Mouse (Mus musculus) small intestine, adult 2 months (tissue): ENCODE results near the gene Nfib.

ENCODE experiments used
- CTCF ChIP-seq: fragments of 200-500 bp; IDR thresholded peaks from 2 replicates; pipeline ENCODE4 v1.5.1; 2012; ENCODE audit warnings: low read depth, mild to moderate bottlenecking, control low read depth, inconsistent platforms, low read length, moderate library complexity, mixed read lengths; ENCODE audit not compliant: insufficient replicate concordance, insufficient read length; ENCODE audit errors: extremely low read depth
- POLR2A ChIP-seq: fragments of 200-500 bp; IDR thresholded peaks from 2 replicates; pipeline ENCODE4 v1.6.1; 2012; ENCODE audit warnings: low read depth, mild to moderate bottlenecking, control low read depth, inconsistent platforms, low read length, moderate library complexity

DNA sequence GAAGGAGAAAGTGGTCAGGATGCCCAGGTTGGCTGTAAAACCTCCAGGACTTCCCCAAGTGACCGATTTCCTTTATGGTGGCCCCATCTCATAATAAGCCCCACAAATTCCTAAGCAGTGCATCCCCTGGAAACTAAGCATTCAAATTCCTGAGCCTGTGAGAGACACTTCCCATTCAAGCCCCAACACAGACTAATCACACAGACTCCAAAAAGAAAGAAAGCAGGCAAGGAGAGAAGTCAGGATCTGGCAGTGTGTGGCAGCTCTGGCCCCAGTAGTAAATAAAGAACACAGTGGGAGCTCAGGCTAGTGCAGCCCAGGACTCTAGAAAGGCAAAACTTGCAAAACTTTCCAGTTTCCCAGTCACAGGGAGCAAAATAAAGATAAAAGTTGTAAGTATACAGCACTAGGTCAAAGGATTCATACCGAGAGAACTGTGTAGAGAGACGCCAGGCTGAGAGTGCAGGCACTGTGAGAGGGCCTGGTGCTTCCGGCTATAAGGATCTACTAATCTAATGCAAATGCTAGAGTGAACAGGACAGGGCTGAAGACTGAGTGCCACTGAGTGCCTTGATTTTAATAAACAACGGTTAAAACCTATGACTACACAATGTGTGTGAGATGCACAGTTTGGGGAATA, 24.8 kb upstream of the Nfib start:
- no peak for TF ChIP-seq CTCF
- no peak for TF ChIP-seq POLR2A
